Comparison of ENCODE assay signal across 13 mouse cellular contexts in genomic region chr15:86074171-86074937, GRCm38 (mm10). TPM values are rescaled to one million over a fixed set of nuclear protein-coding genes. Genes with fewer than 3 reads are reported as not detected.
DNase-seq lines count a peak whose midpoint lies in the region; ATAC-seq and TF ChIP-seq lines count a peak whose summit lies in the region.
"Had no signal": no experiment of that assay in that cellular context is flagged by ENCODE, and none has a peak within 500 bp of the region (broad histone marks: within the 10 kb centered on the region; RNA-seq: fewer than 3 reads in every experiment).

No protein-coding gene starts in this region.

- intact Hi-C loops in gastrocnemius, postnatal 14 days (cut with DNase I; ENCODE audit: low total_unique reads), result no loop called here

- H3K27me3 ChIP-seq in hindbrain, embryonic 10.5 days (ENCODE audit: insufficient read depth, poor library complexity, severe bottlenecking), result no peaks in the 10 kb centered on the region
- no peaks in the 10 kb centered on the region for H3K27me3 ChIP-seq in hindbrain, embryonic 12.5 days
- no peaks in the 10 kb centered on the region for H3K27me3 ChIP-seq in intestine, embryonic 15.5 days (replicated peaks)
- H3K27me3 ChIP-seq in intestine, postnatal 0 days (replicated peaks; ENCODE audit: control insufficient read depth, insufficient read depth, low read length), result no peaks in the 10 kb centered on the region
- H3K27me3 ChIP-seq in lung, postnatal 0 days (replicated peaks; ENCODE audit: insufficient read depth, low read length), result no peaks in the 10 kb centered on the region
- H3K27me3 ChIP-seq: liver, embryonic 15.5 days; neural tube, embryonic 12.5 days had no signal

- ATAC-seq in hindbrain, embryonic 12.5 days (ENCODE audit: low FRiP score), result no peak
- ATAC-seq in intestine, embryonic 15.5 days, result peak; percentile 87
- ATAC-seq in intestine, postnatal 0 days, result peak; percentile 90
- ATAC-seq in lung, postnatal 0 days, result peak; percentile 79

- DNase-seq in hindbrain, embryonic 10.5 days (ENCODE audit: low spot score), result no peak
- peak; percentile 55 for DNase-seq in lung, postnatal 0 days (ENCODE audit: low spot score)
- DNase-seq in gastrocnemius, postnatal 14 days, result no peak
- DNase-seq in right cerebral cortex, postnatal 14 days, result no peak
- DNase-seq: cerebellum, postnatal 36 days; layer of hippocampus, postnatal 36 days had no signal

- TF ChIP-seq CTCF in intestine, postnatal 0 days (IDR thresholded peaks at IDR 0.05; ENCODE audit: low read depth), result no peak
- no peak for TF ChIP-seq CTCF in lung, postnatal 0 days (IDR thresholded peaks at IDR 0.05)

- no peak overlapping the region for H3K4me3 ChIP-seq in hindbrain, embryonic 10.5 days
- H3K4me3 ChIP-seq in hindbrain, embryonic 12.5 days, result no peak overlapping the region
- H3K4me3 ChIP-seq in intestine, embryonic 15.5 days (replicated peaks), result 0 out of 2 replicates have a peak overlapping the region, but pooled peaks have one; percentile 9
- no peak overlapping the region for H3K4me3 ChIP-seq in intestine, postnatal 0 days (ENCODE audit: low read depth, low read length)
- H3K4me3 ChIP-seq in lung, postnatal 0 days (ENCODE audit: low read depth, low read length), result no peak overlapping the region
- H3K4me3 ChIP-seq: liver, embryonic 15.5 days; megakaryocyte, embryonic 14.5 days; neural tube, embryonic 12.5 days had no signal

- H3K36me3 ChIP-seq in hindbrain, embryonic 10.5 days, result no peaks in the 10 kb centered on the region
- 0 out of 2 replicates have a peak, but pooled peaks cover 3% of the 10 kb centered on the region for H3K36me3 ChIP-seq in hindbrain, embryonic 12.5 days
- H3K36me3 ChIP-seq in intestine, embryonic 15.5 days, result no peaks in the 10 kb centered on the region
- no peaks in the 10 kb centered on the region for H3K36me3 ChIP-seq in intestine, postnatal 0 days (ENCODE audit: control insufficient read depth, insufficient read depth)
- no peaks in the 10 kb centered on the region for H3K36me3 ChIP-seq in lung, postnatal 0 days (ENCODE audit: insufficient read depth, low read length)
- H3K36me3 ChIP-seq: liver, embryonic 15.5 days; neural tube, embryonic 12.5 days had no signal

- H3K9me3 ChIP-seq in hindbrain, embryonic 10.5 days, result no peaks in the 10 kb centered on the region
- H3K9me3 ChIP-seq in hindbrain, embryonic 12.5 days (replicated peaks), result no peaks in the 10 kb centered on the region
- H3K9me3 ChIP-seq in intestine, embryonic 15.5 days, result no peaks in the 10 kb centered on the region
- H3K9me3 ChIP-seq in intestine, postnatal 0 days (ENCODE audit: control insufficient read depth), result no peaks in the 10 kb centered on the region
- H3K9me3 ChIP-seq in lung, postnatal 0 days (ENCODE audit: low read length), result no peaks in the 10 kb centered on the region
- H3K9me3 ChIP-seq: G1E; liver, embryonic 15.5 days; megakaryocyte, embryonic 14.5 days; neural tube, embryonic 12.5 days had no signal

- 84% methylated on average over 16 of the region's 16 CpGs for WGBS in hindbrain, embryonic 10.5 days
- WGBS in hindbrain, embryonic 12.5 days, result 85% methylated on average over 16 of the region's 16 CpGs
- 59% methylated on average over 16 of the region's 16 CpGs for WGBS in intestine, embryonic 15.5 days
- 47% methylated on average over 16 of the region's 16 CpGs for WGBS in intestine, postnatal 0 days
- WGBS in lung, postnatal 0 days, result 66% methylated on average over 16 of the region's 16 CpGs

- no peak for TF ChIP-seq EP300 in lung, postnatal 0 days (IDR thresholded peaks at IDR 0.05)

- H3K4me1 ChIP-seq in hindbrain, embryonic 10.5 days (replicated peaks), result peaks cover 60% of the 10 kb centered on the region
- H3K4me1 ChIP-seq in hindbrain, embryonic 12.5 days, result peaks cover 44% of the 10 kb centered on the region
- H3K4me1 ChIP-seq in intestine, embryonic 15.5 days (replicated peaks), result peaks cover 38% of the 10 kb centered on the region
- peaks cover 7% of the 10 kb centered on the region; the same call in 1 of the 2 replicates for H3K4me1 ChIP-seq in intestine, postnatal 0 days (replicated peaks; ENCODE audit: control insufficient read depth, insufficient read depth, low read length)
- peaks cover 10% of the 10 kb centered on the region; the same call in 1 of the 2 replicates for H3K4me1 ChIP-seq in lung, postnatal 0 days (ENCODE audit: insufficient read depth, low read depth, low read length)

- peak overlapping the region; percentile 35; the same call in 1 of the 2 replicates for H3K27ac ChIP-seq in hindbrain, embryonic 10.5 days
- H3K27ac ChIP-seq in hindbrain, embryonic 12.5 days, result no peak overlapping the region
- H3K27ac ChIP-seq in intestine, embryonic 15.5 days, result peak overlapping the region; percentile 71
- H3K27ac ChIP-seq in intestine, postnatal 0 days (ENCODE audit: low read depth, low read length), result peak overlapping the region; percentile 66
- H3K27ac ChIP-seq in lung, postnatal 0 days (ENCODE audit: low read length), result no peak overlapping the region; the same call in 1 of the 2 replicates
- H3K27ac ChIP-seq: liver, embryonic 15.5 days; neural tube, embryonic 12.5 days had no signal

- no peak overlapping the region for H3K4me2 ChIP-seq in hindbrain, embryonic 12.5 days (replicated peaks)
- H3K4me2 ChIP-seq in intestine, embryonic 15.5 days (replicated peaks), result peak overlapping the region; percentile 12; the same call in 1 of the 2 replicates
- H3K4me2 ChIP-seq in intestine, postnatal 0 days (replicated peaks; ENCODE audit: low read depth), result peak overlapping the region; percentile 45
- no peak overlapping the region for H3K4me2 ChIP-seq in lung, postnatal 0 days (replicated peaks; ENCODE audit: low read depth, low read length)
- H3K4me2 ChIP-seq: liver, embryonic 15.5 days; neural tube, embryonic 12.5 days had no signal

- no peak overlapping the region for H3K9ac ChIP-seq in hindbrain, embryonic 12.5 days
- no peak overlapping the region for H3K9ac ChIP-seq in intestine, embryonic 15.5 days
- no peak overlapping the region for H3K9ac ChIP-seq in intestine, postnatal 0 days (ENCODE audit: low read depth, low read length)
- H3K9ac ChIP-seq in lung, postnatal 0 days (replicated peaks; ENCODE audit: low read depth), result no peak overlapping the region
- H3K9ac ChIP-seq: liver, embryonic 15.5 days; neural tube, embryonic 12.5 days had no signal

RNA-seq across cellular contexts. Expression of gene Gramd4, which starts 16.9 kb away (rescaled TPM):
- polyA plus RNA-seq in hindbrain, embryonic 10.5 days (2016; fragmentation: Nextera tagmentation; extraction: Ambion mirVana), result 16.6 and 18.0 TPM in 2 replicates
- 32.5 and 35.2 TPM in 2 replicates for polyA plus RNA-seq in hindbrain, embryonic 12.5 days (2016; fragmentation: Nextera tagmentation; extraction: Ambion mirVana)
- polyA plus RNA-seq in intestine, embryonic 15.5 days (2015; fragmentation: Nextera tagmentation; extraction: Ambion mirVana), result 12.4 and 13.6 TPM in 2 replicates
- polyA plus RNA-seq in intestine, postnatal 0 days (2015; fragmentation: Nextera tagmentation; extraction: Ambion mirVana), result 5.6 and 6.4 TPM in 2 replicates
- 9.9 and 11.1 TPM in 2 replicates for polyA plus RNA-seq in lung, postnatal 0 days (2015; fragmentation: Nextera tagmentation; extraction: Ambion mirVana)
- 1 to 10 TPM; 7.2 to 8.2 TPM for total RNA-seq in gastrocnemius, postnatal 14 days (2021)

RNA-seq across cellular contexts. Expression of gene Celsr1, which starts 40.8 kb away (rescaled TPM):
- 3.4 and 3.6 TPM in 2 replicates for polyA plus RNA-seq in hindbrain, embryonic 10.5 days (2016; fragmentation: Nextera tagmentation; extraction: Ambion mirVana)
- 3.4 and 4.3 TPM in 2 replicates for polyA plus RNA-seq in hindbrain, embryonic 12.5 days (2016; fragmentation: Nextera tagmentation; extraction: Ambion mirVana)
- 1.1 TPM in 2 replicates for polyA plus RNA-seq in intestine, embryonic 15.5 days (2015; fragmentation: Nextera tagmentation; extraction: Ambion mirVana)
- polyA plus RNA-seq in intestine, postnatal 0 days (2015; fragmentation: Nextera tagmentation; extraction: Ambion mirVana), result 0.33 and 0.39 TPM in 2 replicates
- polyA plus RNA-seq in lung, postnatal 0 days (2015; fragmentation: Nextera tagmentation; extraction: Ambion mirVana), result 2.1 and 2.2 TPM in 2 replicates
- under 1 TPM; 0.31 to 0.94 TPM for total RNA-seq in gastrocnemius, postnatal 14 days (2021)

Comparison
In these comparisons a context has a peak if more than half of its experiments do, and no peak if none do; other contexts are left out.
1. H3K27ac ChIP-seq: peak in hindbrain, embryonic 10.5 days (single experiment), intestine, embryonic 15.5 days (single experiment) and intestine, postnatal 0 days (single experiment); none in hindbrain, embryonic 12.5 days (single experiment) and lung, postnatal 0 days (single experiment).
2. H3K4me2 ChIP-seq: peak in intestine, embryonic 15.5 days (single experiment) and intestine, postnatal 0 days (single experiment); none in hindbrain, embryonic 12.5 days (single experiment) and lung, postnatal 0 days (single experiment).